Mouse (Mus musculus) neural tube, embryonic 13.5 days (tissue): Measurements from ENCODE around the gene Camk2g. TPM values are rescaled to one million over a fixed set of nuclear protein-coding genes. Genes with fewer than 3 reads are reported as not detected.

ENCODE experiments used
- ATAC-seq: fragments of 200-750 bp; cut with Nextera tagmentation; 2 replicates; pipeline ENCODE4 v1.8.0; 2017; ENCODE audit warnings: low read depth, mild to moderate bottlenecking, moderate TSS enrichment, moderate library complexity
- H3K27ac ChIP-seq: fragments of 300-500 bp; sonication (generic); replicated peaks from 2 replicates; pipeline ENCODE4 v1.5.1; 2015; ENCODE audit warnings: moderate library complexity, mild to moderate bottlenecking, inconsistent platforms
- H3K27me3 ChIP-seq: fragments of 300-500 bp; sonication (generic); 2 replicates; pipeline ENCODE4 v1.6.1; 2015; ENCODE audit warnings: mild to moderate bottlenecking, inconsistent platforms
- H3K36me3 ChIP-seq: fragments of 300-500 bp; sonication (generic); 2 replicates; pipeline ENCODE4 v1.6.1; 2015; ENCODE audit warnings: mild to moderate bottlenecking, inconsistent platforms
- H3K4me1 ChIP-seq: fragments of 300-500 bp; sonication (generic); replicated peaks from 2 replicates; pipeline ENCODE4 v1.6.1; 2015; ENCODE audit warnings: inconsistent platforms
- H3K4me2 ChIP-seq: fragments of 300-500 bp; sonication (generic); 2 replicates; pipeline ENCODE4 v1.6.1; 2015; ENCODE audit warnings: inconsistent platforms, mild to moderate bottlenecking, moderate library complexity
- H3K4me3 ChIP-seq: fragments of 300-500 bp; sonication (generic); 2 replicates; pipeline ENCODE4 v1.5.1; 2015; ENCODE audit warnings: mild to moderate bottlenecking, inconsistent platforms
- H3K9ac ChIP-seq: fragments of 300-500 bp; sonication (generic); 2 replicates; pipeline ENCODE4 v1.6.1; 2015; ENCODE audit warnings: moderate library complexity, mild to moderate bottlenecking, inconsistent platforms
- H3K9me3 ChIP-seq: fragments of 300-500 bp; sonication (generic); 2 replicates; pipeline ENCODE4 v1.6.1; 2016; ENCODE audit warnings: inconsistent platforms
- WGBS: fragments of 180-500 bp; shearing (Covaris S2); methylation state at CpG from one replicate; pipeline ENCODE4 v1.1.7; 2015; 5-methylcytosine and 5-hydroxymethylcytosine counted together
- polyA plus RNA-seq: library from polyadenylated mRNA; unstranded; fragments of >200 nt; fragmentation: Nextera tagmentation; extraction: Ambion mirVana; gene quantifications from 2 replicates; pipeline ENCODE4 v1.2.1, GENCODE M21; 2015

Camk2g gene
- 155 and 159 TPM in 2 replicates for polyA plus RNA-seq

GRCm38 (mm10) chr14:20793758-20794531 lies at the start of gene Camk2g:
Camk2g (minus strand) TSS chr14:20794088.
- WGBS, result under 1% methylated on average over 57 of the region's 76 CpGs
- Histone ChIP-seq H3K36me3 (peaks cover 28% of the 10 kb centered on the region), H3K27me3 (no peaks in the 10 kb centered on the region), H3K27ac (peak within 1 kb of the TSS; percentile 91), H3K4me3 (peak within 1 kb of the TSS; percentile 86), H3K9ac (peak within 1 kb of the TSS; percentile 91), H3K4me2 (peak within 1 kb of the TSS; percentile 71), H3K9me3 (no peaks in the 10 kb centered on the region), H3K4me1 (peaks cover 63% of the 10 kb centered on the region)
- peak; percentile 86 for ATAC-seq

GRCm38 (mm10) chr14:20842629-20843028 lies 48.7 kb upstream of the Camk2g start:
- WGBS, result 72% methylated on average over 3 of the region's 3 CpGs

GRCm38 (mm10) chr14:20841526-20841925 lies 47.6 kb upstream of the Camk2g start:
- no peak for ATAC-seq
- no peak overlapping the region for H3K9ac ChIP-seq
- H3K27me3 ChIP-seq, result peaks cover 4% of the 10 kb centered on the region
- WGBS, result 79% methylated on average over 2 of the region's 2 CpGs
- no peak overlapping the region for H3K27ac ChIP-seq
- peaks cover 7% of the 10 kb centered on the region for H3K4me1 ChIP-seq
- H3K9me3 ChIP-seq, result no peaks in the 10 kb centered on the region
- no peaks in the 10 kb centered on the region for H3K36me3 ChIP-seq
- H3K4me2 ChIP-seq, result no peak overlapping the region
- H3K4me3 ChIP-seq, result no peak overlapping the region

More at GRCm38 (mm10) chr14:20842629-20843028, 48.7 kb upstream of the Camk2g start:
- Histone ChIP-seq H3K27me3 (peaks cover 2% of the 10 kb centered on the region), H3K36me3 (no peaks in the 10 kb centered on the region), H3K9ac (no peak overlapping the region), H3K27ac (no peak overlapping the region), H3K9me3 (no peaks in the 10 kb centered on the region), H3K4me1 (no peaks in the 10 kb centered on the region), H3K4me2 (no peak overlapping the region), H3K4me3 (no peak overlapping the region)
- no peak for ATAC-seq

- WGBS, result 76% methylated on average over 7 of the region's 7 CpGs
- Histone ChIP-seq H3K4me1 (peaks cover 9% of the 10 kb centered on the region), H3K4me3 (no peak overlapping the region)
Measured at GRCm38 (mm10) chr14:20837681-20838080, 43.8 kb upstream of the Camk2g start.

GRCm38 (mm10) chr14:20836905-20837376 lies 43.1 kb upstream of the Camk2g start:
- H3K4me3 ChIP-seq, result peak overlapping the region; percentile 48
- ATAC-seq, result no peak; the same call in 1 of the 2 replicates
- peak overlapping the region; percentile 92 for H3K4me2 ChIP-seq
- peaks cover 4% of the 10 kb centered on the region for H3K27me3 ChIP-seq
- WGBS, result 10% methylated on average over 10 of the region's 10 CpGs
- no peak overlapping the region for H3K27ac ChIP-seq
- peaks cover 9% of the 10 kb centered on the region for H3K4me1 ChIP-seq
- peak overlapping the region; percentile 72 for H3K9ac ChIP-seq
- H3K9me3 ChIP-seq, result no peaks in the 10 kb centered on the region
- H3K36me3 ChIP-seq, result no peaks in the 10 kb centered on the region

More at GRCm38 (mm10) chr14:20837681-20838080, 43.8 kb upstream of the Camk2g start:
- Histone ChIP-seq H3K4me2 (peak overlapping the region; percentile 92), H3K9ac (no peak overlapping the region), H3K27ac (no peak overlapping the region), H3K36me3 (no peaks in the 10 kb centered on the region), H3K9me3 (no peaks in the 10 kb centered on the region), H3K27me3 (peaks cover 4% of the 10 kb centered on the region)
- ATAC-seq, result no peak

GRCm38 (mm10) chr14:20836171-20836904 lies 42.5 kb upstream of the Camk2g start, which contains the start of gene Plau:
Plau (plus strand) TSS chr14:20836660.
- ATAC-seq, result peak; percentile 89
- Histone ChIP-seq H3K4me1 (peaks cover 9% of the 10 kb centered on the region), H3K4me2 (peak within 1 kb of the TSS; percentile 92), H3K27me3 (peaks cover 4% of the 10 kb centered on the region), H3K9ac (peak within 1 kb of the TSS; percentile 72), H3K27ac (no peak within 1 kb of the TSS), H3K36me3 (no peaks in the 10 kb centered on the region), H3K9me3 (no peaks in the 10 kb centered on the region), H3K4me3 (peak within 1 kb of the TSS; percentile 48)
- WGBS, result under 1% methylated on average over 32 of the region's 33 CpGs

- no peak for ATAC-seq
- H3K36me3 ChIP-seq, result no peaks in the 10 kb centered on the region
- no peak overlapping the region for H3K9ac ChIP-seq
- H3K4me1 ChIP-seq, result peaks cover 9% of the 10 kb centered on the region
- no peak overlapping the region for H3K4me3 ChIP-seq
- no peak overlapping the region for H3K4me2 ChIP-seq
- no peaks in the 10 kb centered on the region for H3K9me3 ChIP-seq
- H3K27me3 ChIP-seq, result peaks cover 4% of the 10 kb centered on the region
- 75% methylated on average over 7 of the region's 7 CpGs for WGBS
- no peak overlapping the region for H3K27ac ChIP-seq
Measured at GRCm38 (mm10) chr14:20834136-20834535, 40.2 kb upstream of the Camk2g start.

GRCm38 (mm10) chr14:20833525-20833924 lies 39.6 kb upstream of the Camk2g start:
- H3K27me3 ChIP-seq, result peaks cover 4% of the 10 kb centered on the region
- no peak overlapping the region for H3K27ac ChIP-seq
- H3K4me1 ChIP-seq, result peaks cover 9% of the 10 kb centered on the region
- no peaks in the 10 kb centered on the region for H3K9me3 ChIP-seq
- no peak overlapping the region for H3K4me2 ChIP-seq
- H3K9ac ChIP-seq, result no peak overlapping the region
- 88% methylated on average over 4 of the region's 4 CpGs for WGBS
- H3K4me3 ChIP-seq, result no peak overlapping the region
- no peaks in the 10 kb centered on the region for H3K36me3 ChIP-seq
- no peak for ATAC-seq

- H3K4me1 ChIP-seq, result peaks cover 6% of the 10 kb centered on the region
- no peak overlapping the region for H3K9ac ChIP-seq
- H3K36me3 ChIP-seq, result no peaks in the 10 kb centered on the region
- no peak for ATAC-seq
- no peaks in the 10 kb centered on the region for H3K27me3 ChIP-seq
- no peak overlapping the region for H3K4me2 ChIP-seq
- H3K9me3 ChIP-seq, result no peaks in the 10 kb centered on the region
- no peak overlapping the region for H3K4me3 ChIP-seq
- H3K27ac ChIP-seq, result no peak overlapping the region
- WGBS, result 73% methylated on average over 1 of the region's 1 CpGs
Measured at GRCm38 (mm10) chr14:20831915-20832314, 38.0 kb upstream of the Camk2g start.

- no peaks in the 10 kb centered on the region for H3K27me3 ChIP-seq
- no peak overlapping the region for H3K4me3 ChIP-seq
- 79% methylated on average over 9 of the region's 9 CpGs for WGBS
- ATAC-seq, result no peak
- H3K9me3 ChIP-seq, result no peaks in the 10 kb centered on the region
- no peaks in the 10 kb centered on the region for H3K36me3 ChIP-seq
- no peak overlapping the region for H3K9ac ChIP-seq
- no peak overlapping the region for H3K4me2 ChIP-seq
- 0 out of 2 replicates have a peak, but pooled peaks cover 3% of the 10 kb centered on the region for H3K4me1 ChIP-seq
- no peak overlapping the region for H3K27ac ChIP-seq
Measured at GRCm38 (mm10) chr14:20831141-20831910, 37.4 kb upstream of the Camk2g start.

GRCm38 (mm10) chr14:20829523-20830366 lies 35.9 kb upstream of the Camk2g start:
- no peaks in the 10 kb centered on the region for H3K27me3 ChIP-seq
- no peak overlapping the region for H3K4me2 ChIP-seq
- no peaks in the 10 kb centered on the region for H3K4me1 ChIP-seq
- no peak for ATAC-seq
- no peak overlapping the region for H3K4me3 ChIP-seq
- H3K9ac ChIP-seq, result no peak overlapping the region
- 82% methylated on average over 12 of the region's 12 CpGs for WGBS
- no peaks in the 10 kb centered on the region for H3K36me3 ChIP-seq
- H3K9me3 ChIP-seq, result no peaks in the 10 kb centered on the region
- no peak overlapping the region for H3K27ac ChIP-seq
